Mouse (Mus musculus): ENCODE measurements around the gene Ahnak. TPM values are rescaled to one million over a fixed set of nuclear protein-coding genes. Genes with fewer than 3 reads are reported as not detected.
A peak's percentile ranks its signal among the peaks of the same experiment; 100 is the strongest.

The Ahnak gene
- polyA plus RNA-seq, 1 experiment from 2014 or later = 25.0 TPM

GRCm38 (mm10) chr19:9103986-9104385, 114.9 kb downstream of the Ahnak start:
- 84% methylated on average over 4 of the region's 4 CpGs for WGBS
- ATAC-seq = no peak
- H3K4me2 ChIP-seq (replicated peaks) = no peak overlapping the region

DNA sequence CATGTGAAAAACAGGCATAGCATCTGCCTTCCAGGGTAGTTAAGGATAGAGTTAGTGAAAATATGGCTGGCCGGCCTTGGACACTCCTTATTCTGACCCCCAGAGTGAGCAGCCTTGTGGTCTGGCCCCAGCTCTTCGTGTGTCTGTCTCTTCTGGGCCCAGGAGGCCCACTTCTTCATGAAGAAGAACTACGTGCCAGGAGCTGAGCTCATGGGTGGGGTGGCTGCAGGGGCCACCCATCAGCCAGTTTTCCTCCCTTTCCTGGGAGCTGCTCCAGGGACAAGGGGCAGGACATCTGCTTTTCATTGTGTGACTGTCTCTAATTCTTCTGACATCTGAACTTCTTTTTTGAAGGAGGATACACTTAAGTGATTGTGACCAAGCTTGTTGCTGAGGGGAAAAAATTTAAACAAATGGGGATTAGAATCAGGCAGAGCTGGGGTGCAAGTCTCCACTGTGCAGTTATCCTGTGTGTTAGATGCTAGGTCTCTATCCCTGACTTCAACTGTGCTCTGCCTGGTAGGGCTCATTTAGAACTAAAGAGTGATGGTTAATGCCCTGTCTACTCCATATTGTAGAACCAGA, 116.1 kb downstream of the Ahnak start:
- H3K4me2 ChIP-seq (replicated peaks) = no peak overlapping the region
- H3K27ac ChIP-seq = no peak overlapping the region
- H3K27me3 ChIP-seq (replicated peaks) = no peaks in the 10 kb centered on the region
- no peaks in the 10 kb centered on the region for H3K36me3 ChIP-seq
- H3K9me3 ChIP-seq = no peaks in the 10 kb centered on the region
- no peak overlapping the region for H3K4me3 ChIP-seq (replicated peaks)
- no peak for ATAC-seq
- WGBS = 66% methylated on average over 3 of the region's 3 CpGs
- H3K9ac ChIP-seq = no peak overlapping the region
- peaks cover 15% of the 10 kb centered on the region for H3K4me1 ChIP-seq (replicated peaks)

More at GRCm38 (mm10) chr19:9103986-9104385, 114.9 kb downstream of the Ahnak start:
- H3K4me1 ChIP-seq (replicated peaks) = peaks cover 15% of the 10 kb centered on the region
- H3K9me3 ChIP-seq = no peaks in the 10 kb centered on the region
- no peaks in the 10 kb centered on the region for H3K36me3 ChIP-seq
- no peak overlapping the region for H3K27ac ChIP-seq
- no peak overlapping the region for H3K4me3 ChIP-seq (replicated peaks)
- H3K9ac ChIP-seq = no peak overlapping the region
- H3K27me3 ChIP-seq (replicated peaks) = no peaks in the 10 kb centered on the region

GRCm38 (mm10) chr19:9106096-9106495, 117.0 kb downstream of the Ahnak start:
- no peaks in the 10 kb centered on the region for H3K36me3 ChIP-seq
- ATAC-seq = peak; percentile 37
- H3K4me3 ChIP-seq (replicated peaks) = no peak overlapping the region
- H3K27ac ChIP-seq = peak overlapping the region; percentile 81
- no peaks in the 10 kb centered on the region for H3K9me3 ChIP-seq
- WGBS = 37% methylated on average over 5 of the region's 5 CpGs
- H3K4me2 ChIP-seq (replicated peaks) = no peak overlapping the region
- no peaks in the 10 kb centered on the region for H3K27me3 ChIP-seq (replicated peaks)
- H3K9ac ChIP-seq = no peak overlapping the region
- H3K4me1 ChIP-seq (replicated peaks) = peaks cover 15% of the 10 kb centered on the region

GRCm38 (mm10) chr19:9106751-9107378, 117.8 kb downstream of the Ahnak start:
- H3K4me1 ChIP-seq (replicated peaks) = peaks cover 15% of the 10 kb centered on the region
- no peak overlapping the region for H3K4me2 ChIP-seq (replicated peaks)
- ATAC-seq = peak; percentile 86
- H3K27me3 ChIP-seq (replicated peaks) = no peaks in the 10 kb centered on the region
- H3K9ac ChIP-seq = no peak overlapping the region
- H3K4me3 ChIP-seq (replicated peaks) = no peak overlapping the region
- no peaks in the 10 kb centered on the region for H3K36me3 ChIP-seq
- no peaks in the 10 kb centered on the region for H3K9me3 ChIP-seq
- peak overlapping the region; percentile 81 for H3K27ac ChIP-seq
- 16% methylated on average over 4 of the region's 4 CpGs for WGBS

GRCm38 (mm10) chr19:9107379-9107755, 118.3 kb downstream of the Ahnak start:
- H3K9ac ChIP-seq = no peak overlapping the region
- H3K4me2 ChIP-seq (replicated peaks) = no peak overlapping the region
- WGBS = 64% methylated on average over 1 of the region's 1 CpGs
- no peak overlapping the region for H3K4me3 ChIP-seq (replicated peaks)
- H3K36me3 ChIP-seq = no peaks in the 10 kb centered on the region
- no peaks in the 10 kb centered on the region for H3K27me3 ChIP-seq (replicated peaks)
- no peaks in the 10 kb centered on the region for H3K9me3 ChIP-seq
- ATAC-seq = peak; percentile 49
- H3K4me1 ChIP-seq (replicated peaks) = peaks cover 15% of the 10 kb centered on the region
- H3K27ac ChIP-seq = peak overlapping the region; percentile 81

GRCm38 (mm10) chr19:9108536-9108935, 119.5 kb downstream of the Ahnak start:
- no peaks in the 10 kb centered on the region for H3K9me3 ChIP-seq
- no peaks in the 10 kb centered on the region for H3K36me3 ChIP-seq
- H3K4me3 ChIP-seq (replicated peaks) = no peak overlapping the region
- H3K4me1 ChIP-seq (replicated peaks) = peaks cover 15% of the 10 kb centered on the region
- H3K27me3 ChIP-seq (replicated peaks) = no peaks in the 10 kb centered on the region
- ATAC-seq = no peak
- 89% methylated on average over 1 of the region's 1 CpGs for WGBS
- H3K9ac ChIP-seq = no peak overlapping the region
- H3K27ac ChIP-seq = no peak overlapping the region
- no peak overlapping the region for H3K4me2 ChIP-seq (replicated peaks)

DNA sequence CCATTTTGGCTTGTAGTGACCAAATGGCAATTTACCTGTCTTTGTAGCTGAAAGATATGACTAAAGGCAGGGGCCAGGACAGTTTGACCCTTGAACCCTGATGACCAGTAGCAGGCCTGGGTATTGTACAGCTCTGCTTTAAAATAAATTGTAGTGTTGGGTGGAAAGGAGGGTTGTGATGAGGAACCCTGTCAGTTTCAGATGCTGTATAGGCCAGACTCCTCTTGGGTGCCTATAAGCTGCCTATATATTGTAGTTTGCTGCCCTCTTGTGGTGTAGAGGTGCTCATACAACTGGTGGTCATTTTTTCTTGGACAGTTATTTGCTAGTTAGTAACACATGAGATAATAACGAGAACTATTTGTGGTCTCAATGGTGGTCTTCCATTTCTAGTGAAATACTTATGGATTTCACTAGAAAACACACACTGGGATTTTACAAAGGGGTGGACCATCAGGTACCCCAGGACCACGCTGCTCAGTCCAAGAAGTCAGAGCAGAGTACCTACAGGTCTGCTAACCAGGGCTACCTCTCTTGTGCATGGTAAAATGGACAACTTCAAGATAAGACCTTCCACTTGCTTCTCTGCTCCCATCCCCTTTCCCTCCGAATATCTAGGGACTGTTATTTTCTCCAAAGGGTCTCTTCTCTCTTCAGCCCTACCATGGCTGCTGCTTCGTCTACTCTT, 121.2 kb downstream of the Ahnak start:
- no peak overlapping the region for H3K4me2 ChIP-seq (replicated peaks)
- ATAC-seq = peak; percentile 72
- peaks cover 15% of the 10 kb centered on the region for H3K4me1 ChIP-seq (replicated peaks)
- no peaks in the 10 kb centered on the region for H3K36me3 ChIP-seq
- H3K4me3 ChIP-seq (replicated peaks) = no peak overlapping the region
- no peak overlapping the region for H3K27ac ChIP-seq
- H3K9ac ChIP-seq = no peak overlapping the region
- no peaks in the 10 kb centered on the region for H3K9me3 ChIP-seq
- 50% methylated on average over 4 of the region's 4 CpGs for WGBS
- no peaks in the 10 kb centered on the region for H3K27me3 ChIP-seq (replicated peaks)

GRCm38 (mm10) chr19:9112043-9112442, 123.0 kb downstream of the Ahnak start:
- H3K27ac ChIP-seq = no peak overlapping the region
- no peaks in the 10 kb centered on the region for H3K36me3 ChIP-seq
- H3K4me3 ChIP-seq (replicated peaks) = no peak overlapping the region
- H3K4me1 ChIP-seq (replicated peaks) = peaks cover 5% of the 10 kb centered on the region
- H3K9me3 ChIP-seq = no peaks in the 10 kb centered on the region
- no peaks in the 10 kb centered on the region for H3K27me3 ChIP-seq (replicated peaks)
- ATAC-seq = no peak
- H3K4me2 ChIP-seq (replicated peaks) = no peak overlapping the region
- WGBS = 70% methylated on average over 8 of the region's 8 CpGs
- H3K9ac ChIP-seq = no peak overlapping the region

GRCm38 (mm10) chr19:9116268-9116667, 127.2 kb downstream of the Ahnak start:
- Histone ChIP-seq H3K9ac (no peak overlapping the region), H3K36me3 (no peaks in the 10 kb centered on the region), H3K27me3 (replicated peaks) (no peaks in the 10 kb centered on the region), H3K4me3 (replicated peaks) (no peak overlapping the region), H3K27ac (no peak overlapping the region), H3K9me3 (no peaks in the 10 kb centered on the region), H3K4me1 (replicated peaks) (no peaks in the 10 kb centered on the region), H3K4me2 (replicated peaks) (no peak overlapping the region)
- 77% methylated on average over 4 of the region's 4 CpGs for WGBS
- ATAC-seq = no peak

DNA sequence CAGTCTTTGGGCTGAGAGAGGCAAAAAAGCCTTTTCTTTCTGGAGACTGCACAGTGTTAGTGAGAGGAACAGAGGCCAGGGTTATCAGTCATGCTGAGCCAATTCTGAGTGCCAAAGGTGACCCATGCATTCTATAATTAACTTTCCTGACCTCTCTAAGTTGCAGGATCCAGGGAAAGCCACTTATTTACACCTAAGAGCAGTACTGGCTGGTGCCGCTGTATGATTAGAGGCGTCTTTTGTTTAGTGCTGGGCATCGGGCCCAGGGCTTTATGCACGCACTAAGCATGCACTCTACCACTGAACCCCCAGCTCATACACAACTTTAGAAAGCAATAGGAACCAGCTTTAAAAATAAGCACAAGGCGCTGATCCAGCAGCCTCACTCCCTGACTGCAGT, 128.2 kb downstream of the Ahnak start:
- Histone ChIP-seq H3K4me1 (replicated peaks) (no peaks in the 10 kb centered on the region), H3K9ac (no peak overlapping the region), H3K4me2 (replicated peaks) (no peak overlapping the region), H3K27me3 (replicated peaks) (no peaks in the 10 kb centered on the region), H3K36me3 (no peaks in the 10 kb centered on the region), H3K27ac (no peak overlapping the region), H3K4me3 (replicated peaks) (no peak overlapping the region), H3K9me3 (no peaks in the 10 kb centered on the region)
- WGBS = 81% methylated on average over 5 of the region's 5 CpGs
- ATAC-seq = no peak

DNA sequence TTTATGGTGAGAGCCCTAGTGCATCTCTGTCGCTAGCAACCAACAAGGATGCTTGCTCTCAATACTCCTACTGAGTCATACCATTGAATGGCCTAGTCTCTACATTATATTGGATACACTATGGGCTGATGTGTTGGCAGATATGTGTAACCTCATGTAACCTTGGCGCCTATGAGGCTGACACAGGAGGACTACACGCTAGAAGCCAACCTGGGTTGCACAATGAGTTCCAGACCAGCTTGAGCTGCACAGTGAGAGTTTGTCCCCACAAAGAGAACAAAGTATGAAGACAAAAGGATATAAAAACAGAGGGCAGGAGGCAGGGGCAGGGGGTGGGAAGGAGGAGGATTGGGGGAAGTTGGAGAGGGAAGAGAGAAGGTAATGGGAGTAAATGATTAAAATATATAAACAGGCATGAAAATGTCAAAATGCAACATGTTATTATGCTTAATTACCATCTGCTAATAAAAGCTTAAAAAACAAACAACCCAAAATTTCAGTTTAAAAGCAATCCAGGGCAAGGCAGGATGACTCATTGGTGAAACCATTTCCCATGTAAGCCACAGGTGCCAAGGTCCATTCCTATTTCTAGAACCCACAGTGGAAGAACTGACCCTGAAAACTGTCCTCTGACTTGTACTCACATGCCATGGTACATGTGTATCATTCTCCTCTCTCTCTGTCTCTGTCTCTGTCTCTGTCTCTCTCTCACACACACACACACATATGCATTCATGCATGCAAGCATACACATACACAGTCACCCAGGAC, 130.8 kb downstream of the Ahnak start:
- Histone ChIP-seq H3K27ac (no peak overlapping the region), H3K9ac (no peak overlapping the region), H3K9me3 (no peaks in the 10 kb centered on the region), H3K4me2 (replicated peaks) (no peak overlapping the region), H3K36me3 (no peaks in the 10 kb centered on the region), H3K4me3 (replicated peaks) (no peak overlapping the region), H3K27me3 (replicated peaks) (no peaks in the 10 kb centered on the region), H3K4me1 (replicated peaks) (no peaks in the 10 kb centered on the region)
- no peak for ATAC-seq
- WGBS = 84% methylated on average over 3 of the region's 3 CpGs

DNA sequence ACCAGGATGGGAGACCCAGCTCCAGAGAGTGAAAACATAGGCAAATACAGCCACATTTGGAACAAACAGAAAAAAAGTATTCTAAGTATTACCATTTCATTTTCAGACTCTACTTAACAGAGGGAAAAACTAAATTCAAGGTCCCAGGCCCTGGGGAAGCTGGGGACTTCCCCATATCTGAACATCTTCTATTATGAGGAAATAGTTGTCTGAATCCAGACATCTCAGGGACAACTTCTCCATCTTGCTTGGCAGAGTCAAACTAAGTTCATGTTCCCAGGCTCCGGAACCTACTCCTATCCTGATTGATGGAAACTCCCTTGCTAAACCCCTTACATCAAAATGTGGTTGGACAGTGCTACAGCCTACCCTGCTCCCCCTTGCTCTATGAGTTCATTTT, 133.3 kb downstream of the Ahnak start:
- Histone ChIP-seq H3K9me3 (no peaks in the 10 kb centered on the region), H3K4me1 (replicated peaks) (no peaks in the 10 kb centered on the region), H3K27ac (no peak overlapping the region), H3K27me3 (replicated peaks) (no peaks in the 10 kb centered on the region), H3K4me3 (replicated peaks) (no peak overlapping the region), H3K4me2 (replicated peaks) (no peak overlapping the region), H3K9ac (no peak overlapping the region), H3K36me3 (no peaks in the 10 kb centered on the region)
- no peak for ATAC-seq
- WGBS = 95% methylated on average over 1 of the region's 1 CpGs
